8 mouse cellular contexts compared by ENCODE assay signal in genomic region chr10:42864696-42865095, GRCm38 (mm10). TPM values are rescaled to one million over a fixed set of nuclear protein-coding genes. Genes with fewer than 3 reads are reported as not detected.
DNase-seq lines count a peak whose midpoint lies in the region; ATAC-seq and TF ChIP-seq lines count a peak whose summit lies in the region.

No protein-coding gene starts in this region.

- no peaks in the 10 kb centered on the region for H3K27me3 ChIP-seq in thymus, adult 2 months (ENCODE audit: control insufficient read depth, insufficient read depth, low read length)
- H3K27me3 ChIP-seq in hindbrain, embryonic 15.5 days: no peaks in the 10 kb centered on the region
- 0 out of 2 replicates have a peak, but pooled peaks cover 4% of the 10 kb centered on the region for H3K27me3 ChIP-seq in stomach, embryonic 16.5 days (ENCODE audit: control insufficient read depth, insufficient read depth, low read length)

- no peaks in the 10 kb centered on the region for H3K36me3 ChIP-seq in thymus, adult 2 months (ENCODE audit: control insufficient read depth, insufficient read depth, low read length)
- H3K36me3 ChIP-seq in hindbrain, embryonic 15.5 days: no peaks in the 10 kb centered on the region
- no peaks in the 10 kb centered on the region for H3K36me3 ChIP-seq in stomach, embryonic 16.5 days (ENCODE audit: control insufficient read depth, insufficient read depth, low read length)

- 0 out of 2 replicates have a peak, but pooled peaks have one; percentile 1 for ATAC-seq in frontal cortex, adult (ENCODE audit: low TSS enrichment)
- no peak for ATAC-seq in hindbrain, embryonic 15.5 days (ENCODE audit: low FRiP score, low read depth)
- ATAC-seq in stomach, embryonic 16.5 days (ENCODE audit: insufficient read depth, low FRiP score): no peak

- peak overlapping the region; percentile 0; the same call in 1 of the 2 replicates for H3K27ac ChIP-seq in thymus, adult 2 months (ENCODE audit: control insufficient read depth, insufficient read depth, low read length)
- H3K27ac ChIP-seq in hindbrain, embryonic 15.5 days (replicated peaks): peak overlapping the region; percentile 34
- H3K27ac ChIP-seq in stomach, embryonic 16.5 days (ENCODE audit: low read length): peak overlapping the region; percentile 57

- TF ChIP-seq POLR2A in thymus, adult 2 months (IDR thresholded peaks at IDR 0.05; ENCODE audit: control insufficient read depth, extremely low read depth, insufficient read depth, low read length, poor library complexity): no peak

- 0 out of 2 replicates have a peak overlapping the region, but pooled peaks have one; percentile 2 for H3K9ac ChIP-seq in hindbrain, embryonic 15.5 days
- H3K9ac ChIP-seq in stomach, embryonic 16.5 days (ENCODE audit: low read length): peak overlapping the region; percentile 56; the same call in 1 of the 2 replicates

- WGBS in thymus, adult 2 months: 84% methylated on average over 5 of the region's 5 CpGs
- 47% methylated on average over 5 of the region's 5 CpGs for WGBS in hindbrain, embryonic 15.5 days
- WGBS in stomach, embryonic 16.5 days: 46% methylated on average over 5 of the region's 5 CpGs

- TF ChIP-seq CTCF in thymus, adult 2 months (IDR thresholded peaks at IDR 0.05; ENCODE audit: borderline replicate concordance, control insufficient read depth, extremely low read depth, insufficient read depth, low read length, poor library complexity): no peak

- no peaks in the 10 kb centered on the region for H3K9me3 ChIP-seq in hindbrain, embryonic 15.5 days
- no peaks in the 10 kb centered on the region for H3K9me3 ChIP-seq in stomach, embryonic 16.5 days (replicated peaks; ENCODE audit: control insufficient read depth, low read length)

- H3K4me1 ChIP-seq in thymus, adult 2 months (replicated peaks; ENCODE audit: control insufficient read depth, insufficient read depth, low read length): peaks cover 45% of the 10 kb centered on the region
- peaks cover 42% of the 10 kb centered on the region for H3K4me1 ChIP-seq in hindbrain, embryonic 15.5 days (replicated peaks)
- H3K4me1 ChIP-seq in stomach, embryonic 16.5 days (ENCODE audit: control insufficient read depth, insufficient read depth, low read length): peaks cover 24% of the 10 kb centered on the region

- H3K4me2 ChIP-seq in hindbrain, embryonic 15.5 days: peak overlapping the region; percentile 60
- H3K4me2 ChIP-seq in stomach, embryonic 16.5 days (ENCODE audit: low read depth, low read length): peak overlapping the region; percentile 69; the same call in 1 of the 2 replicates

- DNase-seq in frontal cortex, postnatal 14 days (ENCODE audit: low spot score in 2 of 2): no peak
- DNase-seq in thymus, adult 2 months: no peak
- no peak for DNase-seq in thymus, postnatal 36 days
- no peak for DNase-seq in cerebellum, postnatal 14 days
- no peak for DNase-seq in spleen, postnatal 14 days (ENCODE audit: low spot score in 2 of 2)

- no peak overlapping the region for H3K4me3 ChIP-seq in thymus, adult 2 months (ENCODE audit: control insufficient read depth, insufficient read depth, low read length)
- no peak overlapping the region for H3K4me3 ChIP-seq in hindbrain, embryonic 15.5 days
- H3K4me3 ChIP-seq in stomach, embryonic 16.5 days (replicated peaks; ENCODE audit: low read length): no peak overlapping the region

RNA-seq across cellular contexts. Expression of gene Scml4, which starts 4.5 kb away (rescaled TPM):
- polyA plus RNA-seq in thymus, adult 2 months (2012; rRNA removed): 32.9 and 42.5 TPM in 2 replicates
- polyA plus RNA-seq in hindbrain, embryonic 15.5 days (2015; fragmentation: Nextera tagmentation; extraction: Ambion mirVana): 10.6 and 13.2 TPM in 2 replicates
- polyA plus RNA-seq in stomach, embryonic 16.5 days (2015; fragmentation: Nextera tagmentation; extraction: Ambion mirVana): 12.2 and 13.8 TPM in 2 replicates

Comparison
In these comparisons a context has a peak if more than half of its experiments do, and no peak if none do; other contexts are left out.
1. H3K27ac ChIP-seq: peak in every context shown above with its lines; median percentile 57 in stomach, embryonic 16.5 days; 34 in hindbrain, embryonic 15.5 days; 0 in thymus, adult 2 months.